Mouse (Mus musculus) kidney, adult 2 months (tissue): ENCODE results near the gene Gm28374.

ENCODE experiments used
- CTCF ChIP-seq: fragments of 200-500 bp; conservative IDR thresholded peaks from 2 replicates; pipeline ENCODE4 v1.5.1; 2011; ENCODE audit warnings: low read depth, mild to moderate bottlenecking, control low read depth, low read length, moderate library complexity, mixed read lengths; ENCODE audit not compliant: insufficient read depth, insufficient read length
- POLR2A ChIP-seq: fragments of 200-500 bp; IDR thresholded peaks from one replicate; pipeline ENCODE4 v1.6.1; 2011; ENCODE audit warnings: low read depth, low read length, control low read depth

- TF ChIP-seq CTCF: no peak
- TF ChIP-seq POLR2A: no peak
Measured at GRCm38 (mm10) chr19:6105586-6105985, 23.5 kb upstream of the Gm28374 start, which contains the start of gene Naaladl1.
